Mouse (Mus musculus) cerebellum, adult 2 months (tissue): ENCODE measurements around the gene Sirt4.

Source experiments
- CTCF ChIP-seq: fragments of 200-500 bp; IDR thresholded peaks from 2 replicates; pipeline ENCODE4 v1.5.1; 2011; ENCODE audit warnings: low read depth, mild to moderate bottlenecking, control low read depth, low read length, moderate library complexity, borderline replicate concordance; ENCODE audit not compliant: insufficient read depth
- POLR2A ChIP-seq: fragments of 200-500 bp; IDR thresholded peaks from 2 replicates; pipeline ENCODE4 v1.6.1; 2011; ENCODE audit warnings: low read length, control low read depth, borderline replicate concordance; ENCODE audit not compliant: insufficient read depth

DNA sequence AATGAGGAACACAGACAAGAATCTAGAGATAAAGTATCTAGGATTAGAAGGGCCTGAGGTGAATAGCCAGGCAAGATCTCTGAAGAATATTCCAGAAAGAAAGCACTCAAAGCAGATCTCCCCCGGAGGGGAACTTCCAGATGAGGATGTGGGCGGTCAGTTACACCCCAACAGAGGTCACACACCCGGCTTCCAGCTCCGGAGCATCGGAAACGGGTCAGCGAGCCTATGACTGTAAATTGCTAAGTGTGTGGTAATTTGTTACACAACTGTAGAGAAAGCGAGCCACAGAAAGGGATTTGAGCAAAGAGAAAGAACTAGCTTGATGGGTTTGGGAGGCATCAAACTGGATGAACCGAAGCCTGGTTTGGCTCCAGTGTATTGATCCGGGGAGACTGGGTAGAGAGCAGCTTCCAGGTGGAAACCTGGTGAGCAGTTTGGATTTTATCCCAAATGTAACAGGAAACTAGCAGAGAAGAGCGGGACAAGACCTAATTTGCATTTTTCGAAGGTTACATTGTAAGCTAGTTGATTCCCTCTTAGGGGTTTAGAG is 15.9 kb upstream of the Sirt4 start:
- TF ChIP-seq CTCF (no peak), POLR2A (no peak)
